Mouse (Mus musculus): ENCODE results near the gene A230050P20Rik. TPM values are rescaled to one million over a fixed set of nuclear protein-coding genes. Genes with fewer than 3 reads are reported as not detected.

The A230050P20Rik gene
- 12.4 and 27.2 TPM in 2 replicates for polyA plus RNA-seq (2015; fragmentation: Nextera tagmentation; extraction: Ambion mirVana)

GRCm38 (mm10) chr9:20868448-20869001 lies at the start of gene A230050P20Rik:
A230050P20Rik (plus strand) TSS chr9:20868642.

GRCm38 (mm10) chr9:20879097-20879792 lies 10.8 kb downstream of the A230050P20Rik start, which contains the start of gene Angptl6:
Angptl6 (minus strand) TSS chr9:20879727.

GRCm38 (mm10) chr9:20887704-20888385 lies 19.4 kb downstream of the A230050P20Rik start, which contains the start of gene Ppan:
Ppan (plus strand) TSS chr9:20888175.

GRCm38 (mm10) chr9:20898511-20899073 lies 30.1 kb downstream of the A230050P20Rik start, which contains the start of gene Eif3g:
Eif3g (minus strand) TSS chr9:20898623.

Small RNA genes within 50 kb of the gene (microRNA-seq; reads per million reads assigned to microRNA genes)
- gene Mir7081 (ENCODE audit: borderline replicate concordance, insufficient number of aligned reads): not detected

Other genes starting within 250 kb of the A230050P20Rik start
- 456 and 566 TPM in 2 replicates for gene Ubl5, start 225.8 kb upstream of the A230050P20Rik start, polyA plus RNA-seq (2015; fragmentation: Nextera tagmentation; extraction: Ambion mirVana)
- 14.4 and 15.4 TPM in 2 replicates for gene Fbxl12, start 223.9 kb upstream of the A230050P20Rik start, polyA plus RNA-seq (2015; fragmentation: Nextera tagmentation; extraction: Ambion mirVana)
- gene Pin1, start 216.5 kb upstream of the A230050P20Rik start, polyA plus RNA-seq (2015; fragmentation: Nextera tagmentation; extraction: Ambion mirVana): 50.3 and 56.1 TPM in 2 replicates
- gene Olfm2, start 122.3 kb upstream of the A230050P20Rik start, polyA plus RNA-seq (2015; fragmentation: Nextera tagmentation; extraction: Ambion mirVana): 10.1 and 30.7 TPM in 2 replicates
- gene Col5a3, start 53.6 kb upstream of the A230050P20Rik start, polyA plus RNA-seq (2015; fragmentation: Nextera tagmentation; extraction: Ambion mirVana): 20.4 and 60.9 TPM in 2 replicates
- gene Rdh8, start 50.1 kb upstream of the A230050P20Rik start, polyA plus RNA-seq (2015; fragmentation: Nextera tagmentation; extraction: Ambion mirVana): not detected in 2 replicates
- 3.2 and 3.9 TPM in 2 replicates for gene Angptl6, start 11.1 kb downstream of the A230050P20Rik start, polyA plus RNA-seq (2015; fragmentation: Nextera tagmentation; extraction: Ambion mirVana)
- 26.7 and 36.0 TPM in 2 replicates for gene Ppan, start 19.5 kb downstream of the A230050P20Rik start, polyA plus RNA-seq (2015; fragmentation: Nextera tagmentation; extraction: Ambion mirVana)
- gene Eif3g, start 30.0 kb downstream of the A230050P20Rik start, polyA plus RNA-seq (2015; fragmentation: Nextera tagmentation; extraction: Ambion mirVana): 160 and 181 TPM in 2 replicates
- 20.2 and 26.5 TPM in 2 replicates for gene Dnmt1, start 91.2 kb downstream of the A230050P20Rik start, polyA plus RNA-seq (2015; fragmentation: Nextera tagmentation; extraction: Ambion mirVana)
- gene S1pr2, start 108.1 kb downstream of the A230050P20Rik start, polyA plus RNA-seq (2015; fragmentation: Nextera tagmentation; extraction: Ambion mirVana): 25.8 and 29.4 TPM in 2 replicates
- 98.2 and 154 TPM in 2 replicates for gene Mrpl4, start 134.1 kb downstream of the A230050P20Rik start, polyA plus RNA-seq (2015; fragmentation: Nextera tagmentation; extraction: Ambion mirVana)
- 10.3 TPM in 2 replicates for gene Icam1, start 147.3 kb downstream of the A230050P20Rik start, polyA plus RNA-seq (2015; fragmentation: Nextera tagmentation; extraction: Ambion mirVana)
- 4.3 and 5.4 TPM in 2 replicates for gene Icam4, start 160.7 kb downstream of the A230050P20Rik start, polyA plus RNA-seq (2015; fragmentation: Nextera tagmentation; extraction: Ambion mirVana)
- gene Icam5, start 163.4 kb downstream of the A230050P20Rik start, polyA plus RNA-seq (2015; fragmentation: Nextera tagmentation; extraction: Ambion mirVana): 0.15 and 0.16 TPM in 2 replicates
- 0.48 TPM in 1 of 2 replicates, not detected in the other for gene Zglp1, start 198.5 kb downstream of the A230050P20Rik start, polyA plus RNA-seq (2015; fragmentation: Nextera tagmentation; extraction: Ambion mirVana)
- 0.19 and 0.25 TPM in 2 replicates for gene Gm49373, start 204.5 kb downstream of the A230050P20Rik start, polyA plus RNA-seq (2015; fragmentation: Nextera tagmentation; extraction: Ambion mirVana)
- gene Fdx1l, start 205.0 kb downstream of the A230050P20Rik start, polyA plus RNA-seq (2015; fragmentation: Nextera tagmentation; extraction: Ambion mirVana): 60.5 and 68.4 TPM in 2 replicates
- gene Gm38431, start 223.4 kb downstream of the A230050P20Rik start, polyA plus RNA-seq (2015; fragmentation: Nextera tagmentation; extraction: Ambion mirVana): 0.91 and 1.2 TPM in 2 replicates
- gene Raver1, start 223.4 kb downstream of the A230050P20Rik start, polyA plus RNA-seq (2015; fragmentation: Nextera tagmentation; extraction: Ambion mirVana): 25.9 and 31.4 TPM in 2 replicates